Mouse (Mus musculus): ENCODE data around the gene Maml2.

Maml2 gene

DNA sequence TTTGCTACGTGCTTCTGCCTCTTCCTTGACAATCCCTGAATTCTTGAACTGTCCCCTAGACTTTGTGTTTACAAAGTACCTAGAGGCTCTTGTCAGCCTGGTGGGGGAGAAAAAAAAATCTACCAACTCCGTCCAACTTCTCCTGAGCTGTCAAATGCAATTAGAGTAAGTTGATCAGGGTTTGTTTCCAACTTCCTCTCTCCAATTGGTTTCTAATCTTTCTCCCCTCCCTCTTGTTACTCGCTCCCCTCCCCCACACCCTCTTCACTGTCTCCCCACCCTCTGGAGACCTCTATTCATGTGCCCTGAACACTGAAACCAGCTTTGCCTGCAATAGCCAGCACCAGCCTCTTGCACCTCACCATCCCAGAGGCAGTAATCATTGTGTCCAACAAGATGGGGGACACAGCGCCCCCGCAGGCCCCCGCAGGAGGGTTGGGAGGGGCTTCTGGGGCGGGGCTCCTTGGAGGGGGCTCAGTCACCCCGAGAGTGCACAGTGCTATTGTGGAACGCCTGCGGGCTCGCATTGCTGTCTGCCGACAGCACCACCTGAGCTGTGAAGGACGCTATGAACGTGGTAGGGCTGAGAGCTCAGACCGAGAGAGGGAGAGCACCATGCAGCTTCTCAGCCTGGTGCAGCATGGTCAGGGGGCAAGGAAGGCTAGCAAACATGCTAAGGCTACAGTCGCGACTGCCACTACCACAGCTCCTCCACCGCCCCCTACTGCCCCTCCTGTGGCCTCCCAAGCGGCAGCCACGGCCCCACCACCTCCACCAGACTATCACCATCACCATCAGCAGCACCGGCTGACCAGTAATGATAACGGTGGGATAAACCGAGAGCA, at the start of gene Maml2:
Maml2 (plus strand) TSS at position 290 of the 845 bp plus-strand sequence.
- peak; percentile 65 for DNase-seq

DNA sequence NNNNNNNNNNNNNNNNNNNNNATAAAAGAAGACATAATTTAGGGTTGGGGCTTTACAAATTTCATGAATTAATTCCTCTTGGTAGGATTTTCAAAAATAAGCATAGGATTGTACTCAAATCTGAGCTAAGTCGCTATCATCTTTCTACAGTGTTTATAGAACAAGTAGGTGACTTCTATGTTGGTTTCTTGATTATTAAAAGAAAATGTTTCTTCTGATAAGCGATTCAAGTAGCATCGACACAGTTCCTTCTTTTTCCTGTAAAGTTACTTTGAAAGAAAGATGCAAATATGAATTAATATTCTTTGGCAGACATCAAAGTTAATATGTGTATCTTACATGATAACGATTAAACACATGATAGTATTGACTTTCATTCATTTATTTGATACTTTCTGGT, 49.7 kb upstream of the Maml2 start:
- no peak for DNase-seq

DNA sequence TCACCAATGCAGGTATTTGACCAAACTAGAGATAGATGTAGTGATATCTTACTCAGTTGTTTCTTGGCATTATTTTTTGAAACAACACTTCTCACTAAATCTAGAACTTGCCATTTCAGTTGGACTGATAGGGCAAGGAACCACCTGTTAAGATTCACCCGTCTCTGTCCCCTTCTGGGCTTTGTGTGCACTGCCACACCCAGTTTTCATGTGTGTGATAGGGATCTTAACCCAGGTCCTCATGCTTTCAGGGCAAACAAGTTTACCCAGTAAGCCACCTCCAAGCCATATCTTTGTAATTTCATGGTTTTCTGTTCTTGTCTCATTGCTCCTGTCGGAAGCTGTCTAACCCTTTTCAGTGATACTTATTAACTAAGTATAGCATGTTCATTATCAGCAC, 46.5 kb upstream of the Maml2 start:
- DNase-seq: no peak

DNA sequence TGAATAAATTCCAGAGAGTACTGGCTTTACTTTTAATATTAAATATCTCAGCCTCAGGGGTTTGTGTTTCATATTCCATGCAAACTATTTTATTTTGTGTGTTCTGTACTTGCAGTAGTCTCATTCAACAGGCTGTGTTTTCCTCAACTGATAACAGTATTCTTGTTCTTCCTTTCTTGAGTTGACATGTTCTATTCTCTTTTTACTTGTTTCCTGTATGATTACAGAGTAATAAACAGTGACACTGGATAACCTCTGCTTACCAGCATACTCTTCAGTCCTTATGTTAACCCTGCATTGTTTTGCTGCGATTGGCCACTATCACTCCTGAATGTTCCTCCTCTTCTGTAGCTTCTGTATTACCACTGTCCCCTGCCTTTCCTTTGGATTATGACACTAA, 41.0 kb upstream of the Maml2 start:
- DNase-seq: no peak

DNA sequence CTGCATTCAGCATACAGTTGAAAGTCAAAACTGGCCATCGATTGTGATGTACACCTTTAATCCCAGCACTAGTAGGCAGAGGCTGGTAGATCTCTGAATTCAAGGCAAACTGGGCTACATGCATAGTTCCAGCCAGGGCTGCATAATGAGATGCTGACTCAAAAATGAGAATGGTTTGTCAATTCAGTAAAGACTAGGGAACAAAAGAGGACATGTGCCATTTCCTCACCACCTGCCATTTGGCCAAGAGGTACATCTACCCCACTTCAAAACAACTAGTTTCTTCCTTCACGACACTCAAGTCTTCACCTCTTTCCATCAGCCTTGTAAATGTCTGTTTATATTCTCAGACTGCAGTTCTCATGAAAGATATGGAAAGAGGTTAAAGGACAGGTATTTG, 39.6 kb upstream of the Maml2 start:
- no peak for DNase-seq

DNA sequence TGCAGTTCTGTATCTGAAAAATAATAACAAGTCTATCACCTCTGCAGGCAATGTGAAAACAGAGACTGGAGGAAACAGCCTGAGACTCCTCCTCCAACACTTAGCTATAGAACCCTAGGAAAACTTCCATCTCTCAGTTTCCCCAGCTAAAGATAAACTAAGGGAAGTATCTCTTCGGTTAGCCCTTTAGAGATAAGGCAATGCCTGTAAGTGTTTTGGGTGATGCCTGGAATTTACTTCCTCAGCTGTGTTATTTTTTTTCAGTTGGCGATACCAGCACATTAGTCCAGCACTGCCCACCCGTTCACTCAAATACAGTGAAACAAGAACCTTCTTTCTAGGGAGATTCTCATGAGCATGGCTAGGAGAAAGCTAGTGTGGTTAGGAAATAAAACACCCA, 36.8 kb upstream of the Maml2 start:
- no peak for DNase-seq

DNA sequence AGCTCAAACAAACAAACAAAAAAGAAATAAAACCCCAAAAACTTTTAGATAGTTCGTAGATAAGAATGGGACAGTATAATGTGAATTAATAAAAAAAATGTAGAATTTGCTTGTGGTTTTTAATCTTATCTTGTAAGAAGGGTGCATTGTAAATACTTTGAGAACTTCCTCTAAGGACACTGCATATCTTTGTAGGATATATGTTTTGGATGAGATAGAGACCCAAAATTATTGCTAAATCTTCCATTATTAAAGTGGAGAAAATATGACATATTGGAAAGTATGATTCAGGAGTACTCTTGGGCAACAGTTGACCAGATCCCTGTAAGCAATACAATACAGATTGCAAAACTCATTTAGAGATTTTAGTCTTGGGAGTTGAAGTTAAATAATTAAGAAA, 24.5 kb upstream of the Maml2 start:
- no peak for DNase-seq

DNA sequence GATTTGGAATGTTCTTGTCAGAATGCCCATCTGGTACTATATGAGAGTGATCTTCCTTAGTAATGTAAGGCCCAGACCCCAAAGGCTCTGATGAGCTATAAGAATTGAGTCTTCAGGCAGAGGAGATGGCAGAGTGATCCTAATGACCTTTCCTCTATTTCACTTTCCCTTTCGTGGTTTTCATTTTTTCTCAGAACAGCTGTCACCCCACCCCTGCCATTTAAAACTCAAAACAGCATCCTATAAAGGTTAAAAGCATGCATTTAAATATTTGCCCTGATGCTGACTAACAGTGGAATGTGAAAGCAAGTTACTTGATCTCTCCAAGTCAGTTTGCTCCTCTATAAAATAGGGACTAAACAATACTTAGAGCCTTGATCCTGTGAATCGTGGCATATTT, 10.3 kb upstream of the Maml2 start:
- DNase-seq: no peak

DNA sequence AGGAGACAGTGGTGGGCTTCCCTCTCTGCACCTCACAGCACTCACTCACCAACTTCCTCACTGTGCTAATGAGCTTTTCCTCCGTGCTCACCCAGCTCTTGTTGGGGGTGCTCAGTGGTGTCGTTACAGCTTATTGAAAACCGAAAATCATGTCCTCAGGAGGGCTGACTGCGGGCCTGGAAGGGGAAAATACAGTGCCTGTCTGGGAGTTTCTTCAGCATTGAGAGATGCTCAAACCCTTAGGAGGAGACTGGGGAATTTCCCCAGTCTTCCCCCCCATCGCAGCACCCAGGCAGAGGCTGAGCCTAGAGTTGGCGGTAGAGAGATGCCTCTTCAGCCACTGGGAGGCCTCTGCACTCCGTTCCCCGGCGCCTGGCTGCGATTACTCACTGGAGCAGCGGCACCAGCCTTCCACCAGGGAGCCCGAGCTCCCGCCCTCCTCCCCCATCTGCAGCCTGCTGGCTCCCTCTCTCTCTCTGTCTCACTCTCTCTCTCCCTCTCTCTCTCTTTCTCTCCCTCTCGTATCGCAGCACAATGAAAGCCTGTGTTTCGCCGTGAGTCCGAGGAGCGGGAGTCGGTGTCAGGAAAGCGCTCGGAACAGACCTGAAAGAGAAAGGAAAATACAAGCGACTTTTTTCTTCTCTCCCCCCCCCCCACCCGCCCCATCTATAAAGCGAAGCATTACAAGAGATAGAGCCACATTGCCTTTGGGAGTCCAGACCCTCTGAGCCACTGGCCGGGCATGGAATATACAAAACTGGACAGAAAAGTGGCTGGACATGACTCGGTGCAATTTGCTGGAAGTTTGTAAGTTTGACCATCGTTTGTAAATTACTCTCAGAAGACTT, 1.3 kb upstream of the Maml2 start:
- peak; percentile 88 for DNase-seq

DNA sequence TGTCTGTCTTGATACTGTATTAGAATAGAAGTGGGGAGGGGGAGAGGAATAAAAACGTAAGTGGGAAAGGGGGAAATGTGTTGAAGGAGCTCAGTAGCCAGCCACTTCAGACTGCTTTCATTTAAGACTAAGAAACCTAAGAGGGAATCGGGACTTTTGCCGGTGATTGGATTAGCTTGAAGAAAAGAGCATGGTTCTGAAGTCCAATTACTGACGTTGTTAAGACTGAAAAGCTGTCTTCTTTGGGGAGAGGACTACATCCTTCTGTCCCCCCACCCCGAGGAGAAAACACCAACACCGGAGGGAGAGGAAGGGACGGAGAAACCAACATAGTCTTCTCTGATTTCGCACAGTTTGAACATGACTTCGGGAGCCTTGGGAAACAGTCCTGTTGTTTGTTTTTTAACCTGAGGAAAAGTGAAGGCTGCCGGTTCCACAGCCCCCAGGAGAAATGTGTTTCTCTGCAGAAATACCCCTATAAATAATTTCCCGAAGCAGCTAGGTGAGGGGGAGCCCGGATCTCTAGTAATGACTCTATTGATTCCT, 562 bp upstream of the Maml2 start:
- DNase-seq: peak; percentile 34

DNA sequence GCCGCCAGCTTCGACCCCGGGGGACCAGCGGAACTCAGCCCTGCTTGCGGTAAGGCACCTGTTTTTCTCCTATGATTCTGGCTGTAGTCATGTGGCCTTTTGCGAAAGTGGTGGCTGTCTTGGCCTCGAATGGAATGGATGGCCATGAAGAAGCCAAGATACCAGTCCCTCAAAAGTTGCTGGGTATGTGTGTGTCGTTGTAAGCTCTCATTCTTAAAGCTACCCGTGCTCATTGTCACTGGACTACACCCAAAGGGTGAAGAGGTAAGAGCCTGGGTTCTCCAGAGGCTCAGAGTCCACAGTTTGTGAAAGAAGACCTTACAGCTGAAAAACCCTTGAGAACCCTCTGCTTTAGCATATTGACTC, 739 bp downstream of the Maml2 start:
- no peak for DNase-seq

DNA sequence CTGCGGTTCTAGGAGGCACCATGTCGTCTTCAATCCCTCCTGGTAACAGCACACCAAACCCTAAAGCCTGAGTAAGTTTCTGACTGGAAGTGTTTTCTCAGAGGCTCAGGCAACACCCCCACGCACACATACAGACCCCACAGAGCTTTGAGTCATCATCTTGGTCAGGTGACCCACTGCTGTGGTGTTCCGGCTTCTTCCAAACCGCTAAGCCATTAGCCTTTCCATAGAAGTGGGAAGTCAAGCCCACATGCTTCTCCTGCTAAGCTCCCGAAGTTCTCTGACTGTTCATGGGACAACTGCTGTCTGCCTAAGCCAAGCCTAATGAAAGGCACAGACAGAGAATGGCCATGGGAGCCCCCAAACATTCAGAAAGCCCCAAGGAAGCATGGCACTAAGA, 1.4 kb downstream of the Maml2 start:
- no peak for DNase-seq

DNA sequence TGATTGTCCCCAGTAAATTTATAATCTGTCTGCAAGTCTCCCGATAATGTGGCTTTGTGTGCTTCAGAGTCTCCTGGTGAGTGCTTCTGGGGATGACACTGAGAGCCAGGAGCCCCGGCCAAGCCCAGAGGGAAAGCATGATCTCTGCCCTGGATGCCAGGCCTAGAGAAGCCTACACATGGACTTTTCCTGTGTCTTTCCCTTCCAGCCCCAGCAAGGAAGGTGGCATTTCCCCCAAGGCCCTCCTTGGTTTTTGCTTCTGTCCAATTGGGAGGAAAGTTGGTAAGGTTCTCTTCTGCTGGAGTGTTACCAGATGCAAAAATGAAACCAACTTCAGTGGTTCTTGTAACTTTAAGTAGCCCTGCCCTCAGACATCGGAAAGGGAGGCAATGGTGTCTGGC, 2.3 kb downstream of the Maml2 start:
- no peak for DNase-seq

DNA sequence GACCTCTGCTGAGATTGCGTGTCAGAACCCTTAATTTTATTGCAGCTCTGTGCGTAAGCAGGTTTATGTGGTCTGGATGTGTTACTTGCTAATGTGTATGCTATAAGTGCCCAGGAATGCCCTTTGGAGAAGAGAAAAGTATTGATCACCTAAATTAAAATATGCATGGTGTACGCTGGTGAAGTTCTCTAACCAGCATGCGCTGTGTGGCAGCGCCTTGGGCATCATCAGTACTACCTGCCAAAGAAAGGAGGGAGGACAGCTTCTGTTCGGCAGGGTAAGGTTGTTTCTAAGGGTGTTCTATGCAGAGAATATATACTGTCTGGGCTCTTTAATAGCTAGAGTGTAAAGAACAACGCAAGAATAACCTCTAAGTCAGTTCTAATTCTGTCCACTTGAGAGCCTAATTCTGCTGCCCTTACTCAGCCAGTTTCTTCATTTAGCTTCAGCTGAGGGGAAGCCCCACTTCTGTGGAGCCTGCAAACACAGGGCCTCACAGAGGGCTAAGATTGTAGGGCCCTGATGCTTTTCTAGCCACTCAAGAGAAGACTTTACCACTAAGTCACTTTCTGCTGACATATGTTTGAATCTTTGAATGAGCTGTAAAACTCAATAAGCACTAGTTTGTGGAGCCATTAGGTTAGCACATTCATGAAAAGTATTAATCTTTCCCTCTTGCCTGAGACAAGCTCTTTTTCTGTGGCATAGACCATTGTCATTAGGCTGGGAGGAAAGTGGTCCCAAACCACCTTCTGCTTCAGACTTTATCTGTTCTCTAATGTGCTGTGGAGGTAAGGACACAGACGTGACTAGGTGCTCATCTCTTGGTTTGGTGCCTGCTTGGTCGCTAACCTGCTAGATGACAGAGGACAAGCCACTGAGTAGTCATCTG, 3.4 kb downstream of the Maml2 start:
- no peak for DNase-seq

DNA sequence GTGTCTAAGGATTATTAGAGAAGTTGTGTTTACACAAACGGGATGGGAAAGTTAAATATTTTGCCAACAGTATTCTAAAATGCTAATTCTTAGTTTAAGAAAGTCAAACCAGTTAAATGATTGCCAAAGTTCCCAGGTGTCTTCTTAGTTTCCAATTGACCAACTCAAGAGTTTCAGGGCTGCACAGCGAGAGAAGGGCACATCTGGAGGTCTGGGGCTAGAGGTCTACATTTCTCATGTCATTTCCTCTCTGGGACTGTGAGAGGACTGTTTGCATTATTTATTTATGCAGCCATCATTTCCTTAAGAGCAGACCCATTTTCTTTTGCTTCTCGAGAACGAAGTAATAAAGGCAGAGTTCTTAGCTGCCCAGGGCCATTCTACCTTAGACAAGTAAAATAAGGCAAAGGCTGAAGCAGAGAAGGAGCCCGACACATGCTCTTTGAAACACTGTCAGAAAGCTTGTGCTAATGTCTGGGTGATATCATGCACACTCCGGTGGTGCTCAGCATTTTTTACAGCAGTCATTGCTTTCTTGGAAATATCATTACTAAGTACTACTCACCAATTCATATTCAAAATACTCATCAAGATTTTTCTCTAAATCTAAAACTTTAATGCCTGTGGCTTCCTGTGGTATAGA, 4.5 kb downstream of the Maml2 start:
- no peak for DNase-seq

DNA sequence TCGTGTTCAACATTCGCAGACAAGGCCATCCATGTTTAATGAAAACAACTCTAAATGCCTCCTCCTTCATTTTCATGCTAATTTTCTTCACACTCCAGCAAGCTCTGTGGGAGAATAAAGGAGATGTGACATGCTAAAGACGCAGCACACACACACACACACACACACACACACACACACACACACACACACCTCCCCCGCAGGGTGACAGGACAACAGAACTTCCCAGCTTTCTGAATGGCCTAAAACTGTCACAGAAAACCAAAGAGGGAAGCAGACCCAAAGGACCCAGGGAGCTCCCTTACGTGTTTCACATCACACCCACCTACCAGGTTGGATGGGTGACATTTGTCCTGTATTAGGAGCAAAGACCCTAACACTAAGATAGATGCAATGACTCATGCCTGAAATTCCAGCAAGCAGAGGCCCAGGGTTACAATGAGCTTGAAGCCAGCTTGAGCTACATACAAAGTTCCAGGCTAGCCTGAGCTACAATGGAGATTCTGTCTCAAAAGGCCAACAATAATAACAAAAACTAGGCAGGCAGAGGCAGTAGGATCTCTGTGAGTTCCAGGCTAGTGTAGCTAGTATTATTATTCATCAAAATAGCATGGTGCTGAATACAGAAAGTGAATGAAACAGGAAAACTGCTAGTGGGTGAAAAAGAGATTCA, 5.5 kb downstream of the Maml2 start:
- DNase-seq: no peak

DNA sequence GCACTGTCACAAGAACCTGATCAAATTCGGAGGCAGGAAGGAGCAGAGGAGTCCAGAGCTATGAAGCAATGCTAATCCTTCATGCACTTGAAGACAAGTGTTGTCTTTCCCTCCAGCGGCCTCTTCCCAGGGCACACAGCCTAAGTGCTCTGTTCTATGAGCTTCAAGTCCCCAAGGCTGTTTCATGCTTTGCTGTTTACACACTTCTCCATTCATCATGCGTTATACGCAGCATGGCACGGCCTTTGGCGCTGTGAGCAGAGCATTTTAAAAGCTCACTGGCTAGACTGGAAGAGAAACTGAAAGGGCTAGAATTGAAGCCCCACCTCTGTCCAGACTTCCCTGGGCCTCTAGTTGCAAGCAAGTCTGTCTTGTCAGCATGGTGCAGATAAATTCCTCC, 6.2 kb downstream of the Maml2 start:
- no peak for DNase-seq

DNA sequence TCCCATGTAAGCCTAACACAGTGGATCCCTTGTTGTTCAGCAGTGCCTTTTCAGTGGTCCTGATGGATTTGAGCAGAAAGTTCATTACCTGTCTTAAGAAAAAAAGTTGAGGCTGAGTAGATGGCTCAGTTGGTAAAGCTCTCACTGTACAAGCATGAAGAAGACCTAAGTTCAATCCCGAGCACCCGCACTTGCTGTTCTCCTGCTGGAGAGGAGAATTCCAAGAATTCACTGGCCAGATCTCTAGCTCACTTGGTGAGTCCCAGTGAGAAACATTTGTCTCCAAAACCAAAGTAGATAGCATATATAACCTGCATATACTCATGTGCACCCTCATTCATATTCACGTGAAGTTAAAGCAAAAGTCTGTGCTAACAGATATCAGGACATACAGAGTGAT, 8.7 kb downstream of the Maml2 start:
- DNase-seq: no peak

DNA sequence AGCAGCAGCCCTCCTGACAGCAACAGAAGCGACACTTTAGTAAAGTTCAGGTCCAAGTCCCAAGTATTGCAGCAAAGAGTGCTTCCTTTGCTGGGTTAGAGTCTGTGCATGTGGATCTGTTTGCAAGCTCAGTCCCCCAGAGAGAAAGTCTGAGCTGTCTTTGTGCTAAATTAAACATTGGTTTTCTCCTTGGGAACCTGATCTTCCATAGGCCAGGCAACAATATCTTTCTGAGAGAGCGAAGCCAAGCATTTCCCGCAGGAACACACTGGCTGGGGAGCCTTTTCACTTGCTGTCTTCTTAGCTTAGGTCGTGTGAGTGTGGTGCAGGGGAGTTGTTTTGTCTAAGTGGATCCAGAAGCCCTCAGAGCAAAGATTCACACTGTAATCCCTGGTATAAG, 9.5 kb downstream of the Maml2 start:
- no peak for DNase-seq

DNA sequence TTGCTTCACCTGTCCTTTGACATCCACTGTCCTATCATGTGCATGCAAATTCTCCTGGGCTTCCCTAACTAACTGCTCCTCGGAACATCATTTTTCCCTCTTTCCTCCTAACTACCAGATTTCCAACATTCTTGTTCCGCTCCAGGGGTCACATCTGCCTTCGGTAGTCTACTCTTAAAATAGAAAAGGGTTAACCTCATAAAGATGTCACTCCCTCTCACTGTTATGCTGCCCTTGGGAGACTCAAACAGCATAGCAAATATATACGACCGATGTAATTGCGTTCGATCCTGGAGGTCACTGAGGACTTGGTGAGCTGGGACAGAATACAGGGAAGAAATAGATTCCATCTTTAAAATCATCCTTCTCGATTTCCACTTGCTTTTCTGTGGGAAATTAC, 11.0 kb downstream of the Maml2 start:
- DNase-seq: no peak

DNA sequence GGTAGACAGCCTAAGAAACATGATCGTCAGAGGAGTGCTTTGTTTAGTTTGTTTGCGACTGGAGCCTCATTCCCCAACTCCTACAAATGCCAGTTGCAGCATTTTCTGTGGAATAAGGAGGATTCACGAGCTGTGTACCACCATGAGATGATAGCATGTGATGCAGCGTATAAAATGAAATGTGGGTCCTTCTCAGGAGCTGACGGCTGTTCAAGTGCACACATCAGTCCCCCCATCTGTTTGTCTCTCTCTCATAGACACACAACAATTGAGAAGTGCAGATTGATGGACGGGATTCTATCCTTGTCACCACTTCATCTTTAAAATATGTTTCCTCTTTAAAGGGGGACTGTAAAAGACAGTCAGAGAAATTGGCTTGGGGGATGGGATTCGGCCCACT, 12.1 kb downstream of the Maml2 start:
- no peak for DNase-seq

DNA sequence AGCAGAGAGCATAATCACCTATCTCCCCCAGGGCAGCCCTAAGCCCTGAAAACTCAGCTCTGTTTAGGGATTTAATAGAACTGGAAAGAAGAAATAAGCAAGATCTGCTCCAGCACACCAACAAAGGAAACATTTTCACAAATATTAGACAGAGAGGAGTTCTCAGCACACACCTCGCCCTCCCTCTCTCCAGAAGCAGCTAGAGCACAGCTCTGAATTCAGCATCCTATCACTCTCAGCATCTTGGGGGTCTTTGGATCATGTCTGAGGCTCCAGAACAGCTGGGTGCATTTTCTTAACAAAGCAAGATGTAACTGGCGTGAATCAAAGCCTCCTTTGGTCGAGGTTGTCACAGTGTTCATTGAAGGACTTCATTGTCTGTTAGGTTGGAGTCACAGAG, 12.5 kb downstream of the Maml2 start:
- DNase-seq: no peak

Measured in kidney, adult 18-20 months (tissue).